Mouse (Mus musculus) limb, embryonic 11.5 days (tissue): Measurements from ENCODE around the gene Gamt. TPM values are rescaled to one million over a fixed set of nuclear protein-coding genes. Genes with fewer than 3 reads are reported as not detected.

Source experiments
- ATAC-seq: fragments of 200-750 bp; cut with Nextera tagmentation; 2 replicates; pipeline ENCODE4 v1.8.0; 2017; ENCODE audit warnings: low read depth; ENCODE audit not compliant: insufficient number of reproducible peaks, low FRiP score, low TSS enrichment
- DNase-seq: peaks from one replicate; pipeline ENCODE4 v3.0.0-alpha.2; 2015; ENCODE audit warnings: low spot score
- H3K27ac ChIP-seq: fragments of 300-500 bp; sonication (generic); replicated peaks from 2 replicates; pipeline ENCODE4 v1.5.1; 2014; ENCODE audit warnings: low read depth, mild to moderate bottlenecking, low read length
- H3K27me3 ChIP-seq: fragments of 300-500 bp; sonication (generic); 2 replicates; pipeline ENCODE4 v1.6.1; 2014; ENCODE audit warnings: mild to moderate bottlenecking, low read length, mixed read lengths; ENCODE audit not compliant: control insufficient read depth, insufficient read depth
- H3K36me3 ChIP-seq: fragments of 300-500 bp; sonication (generic); 2 replicates; pipeline ENCODE4 v1.6.1; 2014; ENCODE audit warnings: mild to moderate bottlenecking, low read length, moderate library complexity, mixed read lengths; ENCODE audit not compliant: control insufficient read depth, insufficient read depth
- H3K4me1 ChIP-seq: fragments of 300-500 bp; sonication (generic); 2 replicates; pipeline ENCODE4 v1.6.1; 2014; ENCODE audit warnings: low read length, mixed read lengths; ENCODE audit not compliant: control insufficient read depth, insufficient read depth
- H3K4me2 ChIP-seq: fragments of 300-500 bp; sonication (generic); 2 replicates; pipeline ENCODE4 v1.6.1; 2014; ENCODE audit warnings: low read depth, mild to moderate bottlenecking, moderate library complexity; ENCODE audit not compliant: severe bottlenecking
- H3K4me3 ChIP-seq: fragments of 300-500 bp; sonication (generic); 2 replicates; pipeline ENCODE4 v1.5.1; 2014; ENCODE audit warnings: low read depth, low read length
- H3K9ac ChIP-seq: fragments of 300-500 bp; sonication (generic); 2 replicates; pipeline ENCODE4 v1.6.1; 2014; ENCODE audit warnings: mild to moderate bottlenecking, low read length
- H3K9me3 ChIP-seq: fragments of 300-500 bp; sonication (generic); 2 replicates; pipeline ENCODE4 v1.6.1; 2016; ENCODE audit warnings: low read length; ENCODE audit not compliant: control insufficient read depth
- WGBS: fragments of 180-500 bp; shearing (Covaris S2); extraction: QIAGEN DNeasy Blood & Tissue Kit; methylation state at CpG from one replicate; pipeline ENCODE4 v1.1.7; 2014; 5-methylcytosine and 5-hydroxymethylcytosine counted together
- polyA plus RNA-seq: library from polyadenylated mRNA; unstranded; fragments of >200 nt; fragmentation: Nextera tagmentation; extraction: Ambion mirVana; gene quantifications from 2 replicates; pipeline ENCODE4 v1.2.1, GENCODE M21; 2014

The Gamt gene
- polyA plus RNA-seq, 1 experiment from 2014 or later = 18.9 TPM

GRCm38 (mm10) chr10:80270099-80270498 lies 9.3 kb upstream of the Gamt start:
- ATAC-seq (no peak), DNase-seq (no peak)
- Histone ChIP-seq H3K36me3 (peaks cover 23% of the 10 kb centered on the region; the same call in 1 of the 2 replicates), H3K4me3 (no peak overlapping the region), H3K9ac (no peak overlapping the region), H3K9me3 (no peaks in the 10 kb centered on the region), H3K27ac (no peak overlapping the region), H3K4me2 (no peak overlapping the region), H3K4me1 (peaks cover 21% of the 10 kb centered on the region), H3K27me3 (no peaks in the 10 kb centered on the region)
- 98% methylated on average over 2 of the region's 2 CpGs for WGBS

GRCm38 (mm10) chr10:80265149-80265486 lies 4.3 kb upstream of the Gamt start:
- no peak for ATAC-seq
- Histone ChIP-seq H3K4me3 (peak overlapping the region; percentile 59), H3K9ac (peak overlapping the region; percentile 90), H3K36me3 (peaks cover 9% of the 10 kb centered on the region; the same call in 1 of the 2 replicates), H3K4me1 (peaks cover 30% of the 10 kb centered on the region), H3K27ac (no peak overlapping the region), H3K27me3 (no peaks in the 10 kb centered on the region), H3K4me2 (peak overlapping the region; percentile 86), H3K9me3 (no peaks in the 10 kb centered on the region)
- WGBS = under 1% methylated on average over 18 of the region's 18 CpGs
- DNase-seq = no peak

- Histone ChIP-seq H3K4me1 (peaks cover 36% of the 10 kb centered on the region), H3K4me2 (peak overlapping the region; percentile 86), H3K4me3 (peak overlapping the region; percentile 59), H3K9me3 (no peaks in the 10 kb centered on the region), H3K27me3 (no peaks in the 10 kb centered on the region), H3K36me3 (peaks cover 6% of the 10 kb centered on the region; the same call in 1 of the 2 replicates), H3K27ac (no peak overlapping the region; the same call in 1 of the 2 replicates), H3K9ac (peak overlapping the region; percentile 90)
- 1% methylated on average over 81 of the region's 81 CpGs for WGBS
- ATAC-seq (peak; percentile 40; the same call in 1 of the 2 replicates), DNase-seq (peak; percentile 98)
Observed at GRCm38 (mm10) chr10:80264341-80265148, 3.7 kb upstream of the Gamt start.

- no peak overlapping the region for H3K4me3 ChIP-seq
- DNase-seq = no peak
- H3K9me3 ChIP-seq = no peaks in the 10 kb centered on the region
- H3K4me1 ChIP-seq = peaks cover 38% of the 10 kb centered on the region
- WGBS = 94% methylated on average over 10 of the region's 10 CpGs
- no peak for ATAC-seq
- H3K27ac ChIP-seq = no peak overlapping the region
- no peaks in the 10 kb centered on the region for H3K27me3 ChIP-seq
- H3K36me3 ChIP-seq = peaks cover 6% of the 10 kb centered on the region; the same call in 1 of the 2 replicates
- H3K9ac ChIP-seq = no peak overlapping the region
- no peak overlapping the region for H3K4me2 ChIP-seq
Observed at GRCm38 (mm10) chr10:80262776-80263365, 2.1 kb upstream of the Gamt start.

- 0 out of 2 replicates have a peak overlapping the region, but pooled peaks have one; percentile 8 for H3K4me3 ChIP-seq
- ATAC-seq = no peak
- no peaks in the 10 kb centered on the region for H3K9me3 ChIP-seq
- H3K9ac ChIP-seq = no peak overlapping the region
- H3K36me3 ChIP-seq = peaks cover 6% of the 10 kb centered on the region; the same call in 1 of the 2 replicates
- H3K4me2 ChIP-seq = peak overlapping the region; percentile 76; the same call in 1 of the 2 replicates
- H3K27ac ChIP-seq = no peak overlapping the region; the same call in 1 of the 2 replicates
- DNase-seq = no peak
- peaks cover 33% of the 10 kb centered on the region for H3K4me1 ChIP-seq
- WGBS = 74% methylated on average over 12 of the region's 12 CpGs
- H3K27me3 ChIP-seq = no peaks in the 10 kb centered on the region
Observed at GRCm38 (mm10) chr10:80262169-80262568, 1.4 kb upstream of the Gamt start.

GRCm38 (mm10) chr10:80261585-80261968 lies 765 bp upstream of the Gamt start:
- H3K4me1 ChIP-seq = peaks cover 29% of the 10 kb centered on the region
- no peaks in the 10 kb centered on the region for H3K9me3 ChIP-seq
- ATAC-seq = peak; percentile 24

GRCm38 (mm10) chr10:80259861-80260641 lies 761 bp downstream of the Gamt start:
- Histone ChIP-seq H3K27me3 (no peaks in the 10 kb centered on the region), H3K9me3 (no peaks in the 10 kb centered on the region), H3K9ac (peak overlapping the region; percentile 60), H3K36me3 (peaks cover 21% of the 10 kb centered on the region), H3K4me2 (peak overlapping the region; percentile 76), H3K4me1 (peaks cover 19% of the 10 kb centered on the region), H3K27ac (peak overlapping the region; percentile 10; the same call in 1 of the 2 replicates), H3K4me3 (peak overlapping the region; percentile 36)
- DNase-seq (peak; percentile 40), ATAC-seq (no peak)
- WGBS = 8% methylated on average over 19 of the region's 19 CpGs

More at GRCm38 (mm10) chr10:80261585-80261968, 765 bp upstream of the Gamt start:
- no peaks in the 10 kb centered on the region for H3K27me3 ChIP-seq
- peaks cover 12% of the 10 kb centered on the region for H3K36me3 ChIP-seq
- peak overlapping the region; percentile 36 for H3K4me3 ChIP-seq
- H3K27ac ChIP-seq = peak overlapping the region; percentile 86
- peak overlapping the region; percentile 76 for H3K4me2 ChIP-seq
- peak overlapping the region; percentile 5; the same call in 1 of the 2 replicates for H3K9ac ChIP-seq
- DNase-seq = peak; percentile 92
- under 1% methylated on average over 14 of the region's 14 CpGs for WGBS

GRCm38 (mm10) chr10:80259463-80259805 lies 1.4 kb downstream of the Gamt start:
- Histone ChIP-seq H3K4me1 (peaks cover 18% of the 10 kb centered on the region), H3K27ac (no peak overlapping the region), H3K9me3 (no peaks in the 10 kb centered on the region), H3K27me3 (no peaks in the 10 kb centered on the region), H3K9ac (no peak overlapping the region; the same call in 1 of the 2 replicates), H3K4me2 (peak overlapping the region; percentile 76; the same call in 1 of the 2 replicates), H3K36me3 (peaks cover 27% of the 10 kb centered on the region), H3K4me3 (peak overlapping the region; percentile 36)
- DNase-seq (no peak), ATAC-seq (no peak)
- 88% methylated on average over 6 of the region's 6 CpGs for WGBS
